Mouse (Mus musculus) left cerebral cortex, adult 18-20 months (tissue): ENCODE data around the gene Csnk1g2. TPM values are rescaled to one million over a fixed set of nuclear protein-coding genes. Genes with fewer than 3 reads are reported as not detected.
"Not testable (repeated sequence)": the region's sequence is repeated elsewhere in the genome, so short reads cannot be mapped to it uniquely, and the experiment has no call there.

Experiments
- DNase-seq, 2 experiments: peaks; one replicate each; pipeline ENCODE4 v3.0.0; 2021 to 2022; ENCODE audit warnings: low spot score in 2 of 2, mixed read lengths in 1 of 2
- total RNA-seq, 2 experiments: library from RNA; stranded (reverse); gene quantifications; 2 replicates each; pipeline ENCODE4 v1.2.3; 2021

Csnk1g2 gene
- total RNA-seq, 2 experiments from 2014 or later, result 253 to 267 TPM

DNA sequence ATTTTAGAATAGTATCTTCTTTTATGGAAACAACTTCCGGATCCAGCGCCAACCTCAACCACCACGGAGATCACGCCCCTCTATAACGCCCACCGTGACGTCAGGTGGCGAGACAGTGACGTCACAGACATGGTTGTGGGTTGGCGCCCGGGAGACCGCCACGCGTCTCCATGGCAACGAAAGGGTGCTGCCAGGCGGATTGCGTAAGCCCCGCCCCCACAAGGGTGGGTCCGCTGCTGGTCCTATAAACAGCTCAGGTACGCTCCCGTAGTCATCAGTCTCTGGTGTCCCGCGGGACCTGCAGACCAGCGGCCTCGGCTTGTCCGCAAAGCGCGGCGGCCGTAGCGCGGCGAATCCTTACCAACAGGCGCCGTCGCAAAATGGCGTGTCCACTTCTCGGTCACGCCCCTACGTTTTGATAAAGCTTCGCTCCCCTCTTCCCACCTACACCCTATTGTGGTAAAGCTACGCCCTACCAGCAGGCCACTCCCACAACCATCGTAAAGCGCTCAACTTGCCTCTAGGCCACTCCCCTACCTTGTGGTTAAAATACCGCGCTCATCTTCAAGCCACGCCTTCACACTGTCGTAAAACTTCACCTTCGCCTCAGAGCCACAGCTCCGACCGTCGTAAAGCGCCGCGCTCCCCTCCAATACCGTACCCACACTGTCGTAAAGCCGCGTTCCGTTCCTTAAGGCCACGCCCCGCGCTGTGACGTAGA, 538 bp upstream of the Csnk1g2 start:
- peak; percentile 99 for DNase-seq

DNA sequence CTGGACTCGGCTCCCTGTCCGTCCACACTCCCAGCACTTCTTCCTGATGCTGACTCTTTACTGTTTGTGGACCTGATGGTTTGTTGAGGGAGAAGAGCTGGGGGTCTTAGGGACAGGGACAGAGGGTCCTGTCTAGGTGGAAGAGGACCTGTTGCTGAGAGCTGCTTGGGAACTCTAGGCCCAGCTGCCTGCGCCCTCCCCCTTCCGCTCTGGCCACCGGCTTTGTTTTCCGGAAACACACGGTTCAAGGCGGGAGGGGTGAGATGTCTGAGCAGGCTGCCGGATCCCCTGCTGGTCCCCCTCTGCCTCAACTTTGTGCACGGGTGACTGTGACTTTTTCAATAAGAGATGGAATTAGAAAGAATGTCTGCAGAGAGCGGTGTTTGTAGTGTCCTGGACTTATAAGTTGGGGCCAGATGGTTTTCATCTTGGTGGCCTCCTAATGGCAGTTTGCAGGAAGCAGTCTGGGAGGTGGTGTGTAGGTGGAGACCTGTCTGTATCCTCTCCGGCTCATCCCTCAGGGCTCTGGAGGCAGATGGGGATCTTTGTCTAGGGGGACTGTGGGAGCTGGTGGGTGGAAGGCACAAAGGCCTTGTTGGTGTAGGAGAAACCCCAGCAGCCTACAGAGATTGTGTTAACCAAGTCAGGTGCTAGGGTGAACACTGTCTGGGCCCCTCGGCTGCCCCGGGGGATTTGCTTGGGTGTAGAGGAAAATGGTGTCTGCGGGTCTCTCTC, 986 bp downstream of the Csnk1g2 start:
- DNase-seq, result peak in 1 of 2 experiments; percentile 33

DNA sequence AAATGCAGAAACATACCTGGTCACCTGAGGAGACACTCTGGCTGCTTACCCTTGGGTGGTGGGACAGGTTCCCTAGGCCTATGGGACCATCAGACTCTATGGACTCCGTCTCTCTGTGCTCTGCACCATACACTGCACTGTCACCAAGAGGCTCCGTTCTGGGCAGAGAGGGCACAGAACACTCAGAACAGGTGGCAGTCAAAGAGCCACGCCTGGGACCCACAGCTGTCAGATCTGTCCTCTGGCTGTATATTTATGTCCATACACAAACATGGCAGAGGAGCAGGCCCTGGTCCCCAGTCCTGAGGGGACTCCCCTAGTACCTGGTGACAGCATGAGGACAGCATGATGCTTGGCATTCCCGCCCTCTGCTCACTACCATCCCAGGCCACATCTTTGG, 3.1 kb downstream of the Csnk1g2 start:
- no peak for DNase-seq

DNA sequence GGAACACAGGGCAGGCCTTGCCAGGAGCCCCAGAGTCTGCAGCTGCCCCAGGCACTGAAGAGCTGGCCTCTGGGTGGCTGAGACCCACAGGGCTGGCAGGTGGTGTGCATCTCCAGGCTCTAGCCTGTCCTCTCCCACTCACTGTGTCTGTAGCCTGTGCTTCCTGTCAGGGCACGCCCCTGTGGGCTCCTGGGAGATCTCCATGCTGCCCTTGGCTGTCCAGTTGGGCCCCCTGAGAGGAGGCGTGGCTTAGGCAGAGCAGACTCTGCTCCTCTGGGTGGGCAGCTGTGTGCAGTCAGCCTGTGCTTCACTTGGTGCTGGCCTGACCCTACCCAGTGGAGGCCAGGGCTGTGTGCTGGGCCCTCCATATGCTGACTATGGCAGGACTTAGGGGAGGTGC, 5.0 kb downstream of the Csnk1g2 start:
- no peak for DNase-seq

DNA sequence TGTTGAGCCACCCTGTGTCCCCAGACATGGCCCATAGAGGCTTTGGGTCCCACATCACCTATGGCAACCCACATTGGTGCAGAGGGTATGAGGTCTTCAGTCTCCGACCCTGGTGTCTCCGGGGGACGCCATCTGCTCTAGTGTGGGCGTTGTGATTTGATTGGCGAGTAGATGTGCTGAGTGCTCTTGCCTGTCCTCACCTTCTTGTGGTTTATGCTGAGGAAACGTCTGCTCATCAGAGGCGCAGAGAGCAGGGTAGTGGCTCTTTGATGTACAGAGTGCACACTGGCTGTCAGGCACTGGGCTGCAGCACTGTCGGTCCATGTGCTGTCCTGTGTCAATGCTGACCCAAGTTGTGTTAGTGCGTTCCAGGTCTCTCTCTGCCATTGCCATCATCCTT, 6.3 kb downstream of the Csnk1g2 start:
- DNase-seq, result no peak

DNA sequence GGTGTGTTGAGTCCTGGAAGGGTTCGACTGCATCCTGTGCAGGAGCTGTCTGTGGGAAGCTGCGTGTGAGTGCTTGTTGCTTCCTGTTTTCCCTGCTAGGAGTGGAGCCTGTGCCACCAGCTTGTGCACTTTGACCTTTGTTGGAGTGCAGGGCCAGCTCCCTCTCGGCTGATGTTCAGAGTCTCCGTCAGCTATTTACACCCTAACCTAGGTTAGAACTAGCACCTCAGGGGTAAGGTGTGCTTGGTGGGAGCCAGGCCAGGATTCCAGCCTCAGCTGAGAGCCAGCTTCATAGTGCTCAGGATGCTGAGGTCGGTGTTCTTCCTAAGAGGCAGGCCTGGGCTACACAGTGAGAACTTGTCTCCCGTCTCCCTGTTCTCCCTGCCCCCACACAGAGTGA, 12.7 kb downstream of the Csnk1g2 start:
- no peak for DNase-seq

DNA sequence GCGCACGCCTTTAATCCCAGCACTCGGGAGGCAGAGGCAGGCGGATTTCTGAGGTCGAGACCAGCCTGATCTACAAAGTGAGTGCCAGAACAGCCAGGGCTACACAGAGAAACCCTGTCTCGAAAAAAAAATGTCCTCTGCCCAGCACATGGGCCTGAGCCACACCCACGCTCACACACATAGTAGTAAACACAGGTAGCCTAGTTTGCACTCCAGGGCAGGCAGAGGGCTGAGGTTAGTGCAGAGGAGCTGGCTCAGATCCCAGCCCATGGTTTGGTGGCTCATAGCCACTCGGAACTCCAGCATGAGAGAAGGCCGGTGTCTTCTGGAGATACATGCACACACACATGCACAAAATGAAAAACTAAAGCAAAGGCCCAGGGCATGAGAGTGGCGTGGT, 24.3 kb downstream of the Csnk1g2 start:
- DNase-seq, result no peak

DNA sequence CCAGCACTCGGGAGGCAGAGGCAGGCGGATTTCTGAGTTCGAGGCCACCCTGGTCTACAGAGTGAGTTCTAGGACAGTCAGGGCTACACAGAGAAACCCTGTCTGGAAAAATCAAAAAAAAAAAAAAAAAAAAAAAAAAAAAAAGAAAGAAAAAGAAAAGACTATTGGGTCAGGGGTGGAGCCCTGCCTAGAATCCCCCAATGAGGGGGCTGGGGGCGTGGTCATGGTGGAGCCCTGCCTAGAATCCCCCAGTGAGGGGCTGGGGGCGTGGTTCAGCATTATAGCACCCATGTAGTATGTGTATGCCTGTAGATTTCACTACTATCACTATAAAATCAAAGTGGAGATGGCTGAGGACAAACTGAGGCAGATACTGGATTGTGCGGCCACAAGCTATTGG, 27.3 kb downstream of the Csnk1g2 start:
- DNase-seq, result not testable (repeated sequence)

DNA sequence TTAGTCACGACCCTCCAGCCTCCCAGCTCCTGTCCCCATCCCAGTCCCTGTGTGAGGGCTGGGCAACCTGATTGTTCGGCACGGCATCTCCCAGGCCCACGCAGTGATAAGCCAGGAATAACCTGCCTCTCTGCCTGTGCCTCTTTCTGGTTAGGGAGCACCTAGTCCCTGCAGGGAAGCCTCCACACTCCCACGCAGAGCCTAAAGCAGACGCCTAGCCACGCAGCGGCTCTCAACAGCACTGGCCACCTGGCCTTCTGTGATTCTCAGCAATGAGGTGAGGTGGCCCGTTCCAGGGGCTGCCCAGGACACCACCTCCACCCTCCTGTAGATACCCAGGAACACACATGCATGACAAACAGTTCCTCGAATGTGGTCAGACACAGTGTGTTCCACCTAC, 27.8 kb downstream of the Csnk1g2 start:
- DNase-seq, result peak; percentile 45 to 52

DNA sequence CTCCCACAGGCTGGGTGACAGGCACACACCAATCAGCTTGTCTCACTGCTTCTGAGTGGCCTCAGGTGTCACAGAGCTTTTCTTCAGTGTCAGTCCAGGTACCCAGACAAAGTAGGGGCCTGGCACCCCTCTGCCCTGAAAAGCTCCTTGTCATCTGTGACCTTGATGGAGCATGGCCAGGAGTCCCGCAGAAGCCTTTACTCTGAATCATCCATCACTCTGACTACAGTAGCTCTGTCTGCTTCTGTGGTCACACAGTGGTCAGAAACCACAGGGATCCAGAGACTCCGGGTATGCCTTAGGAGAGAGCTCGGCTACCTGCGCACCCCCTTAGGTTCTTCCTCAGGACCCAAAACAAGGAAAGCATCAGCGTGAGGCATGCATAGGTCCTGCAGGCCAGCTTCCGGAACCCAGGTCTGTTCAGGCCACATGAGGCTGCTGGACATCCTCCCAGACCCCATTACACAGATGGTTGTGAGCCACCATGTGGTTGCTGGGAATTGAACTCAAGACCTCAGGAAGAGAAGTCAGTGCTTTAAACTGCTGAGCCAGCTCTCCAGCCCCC, 30.6 kb downstream of the Csnk1g2 start:
- no peak for DNase-seq

DNA sequence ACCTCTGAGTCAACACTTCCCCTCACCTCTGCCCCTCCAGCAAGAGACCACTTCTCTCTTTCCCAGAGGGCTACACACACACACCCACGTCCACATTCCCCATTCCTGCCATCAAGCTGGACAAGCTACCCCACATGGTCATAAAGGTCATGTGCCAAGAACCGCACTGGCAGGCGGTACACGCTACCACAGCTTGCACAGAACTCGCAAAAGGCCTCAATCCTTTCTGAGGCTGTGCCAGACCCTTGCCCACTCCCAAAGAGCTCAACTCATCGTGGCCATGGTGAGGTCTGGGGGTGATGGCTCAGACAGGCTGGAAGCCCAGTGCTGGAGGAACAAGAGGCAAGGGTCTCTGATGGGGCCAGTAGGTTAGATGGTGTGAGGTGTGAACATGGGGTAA, 32.2 kb downstream of the Csnk1g2 start:
- DNase-seq, result no peak

DNA sequence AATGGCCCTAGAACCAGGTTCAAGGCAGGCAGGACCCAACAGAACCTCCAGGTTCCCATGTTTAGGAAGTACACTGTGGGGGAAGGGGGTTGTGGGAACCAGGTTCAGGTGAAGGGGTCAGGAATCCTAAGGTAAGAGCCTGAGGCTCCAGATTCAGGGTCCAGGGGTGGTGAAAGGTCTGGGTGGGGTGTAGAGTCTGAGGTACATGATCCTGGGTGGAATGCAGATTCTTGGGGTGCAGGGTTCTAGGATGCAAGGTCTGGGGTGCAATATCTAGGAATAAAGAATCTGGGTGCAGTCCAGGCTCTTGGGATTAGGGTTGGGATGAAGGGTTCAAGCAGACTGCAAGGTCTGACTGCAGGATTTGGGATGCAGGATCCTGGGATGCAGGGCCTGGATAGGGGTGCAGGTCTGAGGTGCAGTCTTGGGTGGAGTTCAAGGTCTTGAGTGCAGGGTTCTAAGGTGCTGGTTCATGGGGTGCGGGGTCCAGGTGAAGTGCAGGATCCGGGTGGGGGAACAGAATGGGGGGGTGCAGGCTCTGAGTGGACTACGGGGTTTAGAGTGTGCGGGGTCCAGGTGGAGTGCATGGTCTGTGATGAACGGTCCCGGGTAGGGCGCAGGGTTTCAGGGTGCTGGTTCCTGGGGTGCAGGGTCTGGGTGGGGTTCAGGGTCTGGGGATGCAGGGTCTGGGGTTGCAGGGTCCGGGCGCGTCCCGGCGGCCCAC, 32.9 kb downstream of the Csnk1g2 start:
- DNase-seq, result no peak

DNA sequence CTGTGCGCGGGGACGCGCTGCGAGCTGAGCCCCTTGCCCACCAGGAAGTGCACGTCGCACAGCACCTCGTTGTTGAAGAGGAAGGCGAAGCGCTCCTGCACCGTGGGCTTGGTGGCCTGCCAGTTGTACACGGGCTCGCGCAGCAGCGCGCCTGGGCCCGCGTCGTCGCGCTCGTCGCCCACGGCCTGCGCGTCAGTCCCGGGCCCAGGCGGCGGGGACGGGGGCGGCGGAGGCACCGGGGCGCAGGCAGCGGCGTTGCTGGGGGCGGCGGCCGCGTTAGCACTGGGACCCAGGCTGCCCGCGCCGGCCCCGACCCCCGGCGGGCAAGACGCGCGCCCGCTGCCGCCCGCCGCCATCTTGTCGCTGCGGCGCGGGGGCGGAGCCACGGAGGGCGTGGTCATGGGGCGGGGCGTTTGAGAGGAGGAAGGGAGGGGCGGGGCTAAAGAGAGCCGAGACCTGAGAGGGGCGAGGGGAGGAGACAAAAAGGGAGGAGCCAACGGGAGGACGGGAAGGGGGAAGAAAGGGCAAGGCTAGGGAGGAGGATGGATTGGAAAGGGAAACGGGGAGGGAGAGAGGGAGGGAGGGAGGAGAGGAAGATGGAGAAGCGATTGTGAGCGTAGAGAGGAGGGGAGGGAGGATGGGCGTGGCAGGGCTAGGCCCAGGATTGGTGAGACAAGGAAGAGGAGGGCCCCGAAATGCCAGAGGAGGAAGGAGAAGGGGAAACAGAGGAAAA, 33.7 kb downstream of the Csnk1g2 start:
- peak; percentile 94 to 96 for DNase-seq

DNA sequence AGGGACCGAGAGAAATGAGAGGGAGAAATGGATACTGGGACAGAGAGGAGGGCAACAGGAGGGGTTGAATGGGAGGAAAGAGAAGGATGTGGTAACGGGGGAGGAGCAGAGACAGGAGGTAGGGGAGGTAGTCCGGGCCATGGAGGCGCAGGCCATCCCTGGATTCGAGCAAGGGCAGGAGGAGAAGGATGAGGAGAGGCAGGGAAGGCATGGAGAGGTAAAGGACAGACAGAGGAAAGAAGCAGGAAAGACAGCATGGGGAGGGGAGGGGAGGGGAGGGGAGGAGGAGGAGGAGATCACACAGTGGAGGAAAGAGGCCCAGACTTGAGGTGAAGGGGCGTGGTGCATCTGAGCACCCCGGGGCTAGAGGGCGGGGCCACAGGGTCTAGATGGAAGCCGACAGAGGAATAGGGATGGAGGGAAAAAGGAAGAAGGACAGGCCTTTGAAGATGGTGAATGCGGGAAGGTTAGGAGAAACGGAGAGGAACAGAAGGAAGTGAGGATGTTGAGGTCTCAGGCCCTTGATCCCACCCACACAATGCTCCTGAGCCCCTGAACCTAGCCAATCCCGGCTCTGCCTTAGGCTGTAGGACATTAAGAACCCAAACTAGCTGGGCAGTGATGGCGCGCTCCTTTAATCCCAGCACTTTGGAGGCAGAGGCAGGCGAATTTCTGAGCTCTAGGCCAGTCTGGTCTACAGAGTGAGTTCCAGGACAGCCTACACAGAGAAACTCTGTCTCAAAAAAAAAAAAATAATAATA, 34.4 kb downstream of the Csnk1g2 start, which contains the start of gene Btbd2:
Gene Btbd2 (minus strand): TSS at position 209 of the 761 bp plus-strand sequence.
- no peak for DNase-seq

DNA sequence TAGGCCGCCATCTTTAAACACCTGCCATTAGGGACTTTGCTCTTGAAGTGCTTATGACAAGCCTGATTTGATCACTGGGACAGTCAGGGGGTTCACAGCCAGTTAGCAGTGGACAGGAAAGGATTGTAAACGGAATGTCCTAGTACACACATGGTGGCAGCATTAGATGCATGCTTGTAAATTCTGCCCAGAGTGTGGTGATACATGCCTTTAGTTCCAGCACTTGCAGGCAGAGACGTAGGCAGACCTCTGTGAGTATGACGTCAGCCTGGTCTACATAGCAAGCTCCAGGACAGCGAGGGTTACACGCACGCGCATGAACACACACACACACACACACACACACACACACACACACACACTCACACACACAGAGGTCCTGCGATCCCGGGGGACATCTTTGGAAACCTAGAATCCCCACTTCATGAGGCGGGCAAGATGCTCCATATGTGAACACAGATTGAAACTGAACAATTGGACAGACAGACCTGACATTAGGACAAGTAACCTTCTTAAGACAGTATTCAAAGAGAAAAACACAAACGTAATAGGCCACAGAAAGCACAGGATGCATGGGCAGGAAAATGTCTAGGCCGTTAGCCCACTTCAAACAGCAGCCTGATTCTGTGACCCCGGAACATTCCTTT, 35.7 kb downstream of the Csnk1g2 start:
- no peak for DNase-seq

DNA sequence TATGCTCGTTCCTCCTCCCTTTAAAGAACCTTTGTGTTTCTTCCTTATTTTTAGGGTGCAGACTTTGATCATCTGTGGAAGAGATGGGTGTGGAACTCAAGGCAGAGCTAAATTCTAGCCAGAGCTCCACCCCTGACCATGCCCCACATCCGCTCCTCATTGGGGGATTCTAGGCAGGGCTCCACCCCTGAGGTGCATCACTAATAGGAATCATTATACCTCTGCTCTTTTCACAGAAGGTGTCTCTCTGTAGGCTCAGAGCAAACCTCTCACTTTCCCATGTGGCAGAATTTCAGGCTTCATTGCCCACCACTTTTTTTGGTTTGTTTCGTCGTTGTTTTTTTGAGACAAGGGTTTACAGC, 36.2 kb downstream of the Csnk1g2 start:
- no peak for DNase-seq

DNA sequence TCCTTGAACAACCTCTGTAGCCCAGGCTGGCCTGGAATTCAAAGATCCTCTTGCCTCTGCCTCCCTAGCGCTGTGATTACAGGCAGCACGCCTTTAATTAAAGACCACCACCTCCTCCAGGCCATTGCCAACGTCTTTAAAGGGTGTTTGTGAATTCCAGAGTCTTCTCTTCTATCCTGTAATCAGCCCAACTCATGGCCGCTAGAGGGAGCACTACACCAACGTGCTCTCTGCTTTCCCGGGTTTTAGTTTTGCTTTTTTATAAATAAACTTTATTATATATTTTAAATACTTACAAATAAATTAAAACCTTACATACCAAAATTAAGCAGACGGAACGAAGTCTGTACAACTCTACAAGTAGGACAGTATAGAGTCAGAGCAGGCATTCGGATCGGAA, 36.6 kb downstream of the Csnk1g2 start:
- peak; percentile 79 to 85 for DNase-seq

DNA sequence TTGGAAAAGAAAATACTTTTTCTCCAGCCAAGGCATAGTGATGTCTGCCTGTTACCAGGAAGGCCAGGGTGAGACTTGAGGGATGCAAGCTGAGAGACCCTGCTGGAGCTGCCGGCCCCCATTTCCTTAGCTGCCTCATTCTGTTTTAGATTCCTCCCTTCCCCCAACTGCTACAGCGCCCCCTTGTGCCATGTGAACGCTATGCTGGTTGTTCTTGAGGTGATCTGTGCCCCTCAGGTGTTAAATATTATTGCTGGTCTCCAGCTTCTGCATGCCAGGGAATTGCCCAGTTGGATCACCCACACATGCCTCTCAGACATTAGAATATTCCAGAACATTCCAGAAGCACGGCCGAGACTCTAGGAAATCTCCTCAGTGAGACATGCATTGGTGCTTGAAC, 38.5 kb downstream of the Csnk1g2 start:
- DNase-seq, result no peak

DNA sequence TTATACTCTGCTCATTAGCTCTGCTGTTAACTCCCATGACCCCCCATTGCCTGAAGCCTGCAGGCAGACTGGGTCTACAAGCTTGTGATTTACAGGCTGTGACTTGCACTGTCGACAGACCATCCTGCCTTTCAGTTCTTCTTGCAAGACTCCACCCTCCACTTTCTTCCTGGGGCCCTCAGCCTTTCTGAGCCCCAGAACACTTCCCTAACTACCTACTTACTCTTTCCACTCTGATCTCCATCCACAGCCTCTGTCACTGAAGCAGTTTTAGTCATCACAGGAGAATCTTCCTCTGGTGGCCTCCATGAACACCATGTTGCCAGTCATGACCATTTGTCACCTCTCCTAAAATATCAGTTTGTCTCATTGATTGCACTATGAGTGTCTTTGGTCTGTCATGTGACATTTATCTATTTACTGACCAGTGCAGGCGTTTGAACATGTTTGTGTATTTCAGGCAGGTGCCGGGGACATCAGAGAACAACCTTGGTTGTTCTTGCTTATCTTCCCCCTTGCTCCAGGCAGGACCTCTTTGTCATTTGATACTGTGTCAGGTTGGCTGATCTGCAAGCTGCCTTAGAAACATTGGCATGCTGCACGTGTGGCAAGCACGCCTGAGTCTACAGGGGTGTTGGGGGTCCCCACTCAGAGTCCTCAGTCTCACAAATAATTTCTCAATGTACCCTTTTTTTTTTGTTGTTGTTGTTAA, 41.0 kb downstream of the Csnk1g2 start:
- no peak for DNase-seq
